Comparison of ENCODE assay signal across 18 mouse cellular contexts in genomic region chr9:30668095-30668494, GRCm38 (mm10).
"Had no signal": no experiment of that assay in that cellular context is flagged by ENCODE, and none has a peak within 500 bp of the region (broad histone marks: within the 10 kb centered on the region; RNA-seq: fewer than 3 reads in every experiment).

No protein-coding gene starts in this region.

- DNase-seq: cerebellum, adult 2 months; cerebellum, adult 8-10 months; cerebellum, adult 9-10 months; cerebellum, adult 9-11 months; cerebellum, postnatal 10 days; cerebellum, postnatal 14 days; cerebellum, postnatal 25 days; cerebellum, postnatal 36 days; embryo, embryonic 11 days; forebrain, postnatal 0 days; gastrocnemius, adult 2 months; gastrocnemius, postnatal 10 days; gastrocnemius, postnatal 14 days; gastrocnemius, postnatal 25 days; gastrocnemius, postnatal 36 days; heart, adult 11 months; heart, adult 18-20 months; heart, adult 2 months had no signal
